Mouse (Mus musculus) ovary, postnatal 14 days (tissue): ENCODE measurements around the gene Ppt2.

Experiments used
- DNase-seq: peaks from one replicate; pipeline ENCODE4 v3.0.0; 2022; ENCODE audit warnings: low spot score

Gene Ppt2

DNA sequence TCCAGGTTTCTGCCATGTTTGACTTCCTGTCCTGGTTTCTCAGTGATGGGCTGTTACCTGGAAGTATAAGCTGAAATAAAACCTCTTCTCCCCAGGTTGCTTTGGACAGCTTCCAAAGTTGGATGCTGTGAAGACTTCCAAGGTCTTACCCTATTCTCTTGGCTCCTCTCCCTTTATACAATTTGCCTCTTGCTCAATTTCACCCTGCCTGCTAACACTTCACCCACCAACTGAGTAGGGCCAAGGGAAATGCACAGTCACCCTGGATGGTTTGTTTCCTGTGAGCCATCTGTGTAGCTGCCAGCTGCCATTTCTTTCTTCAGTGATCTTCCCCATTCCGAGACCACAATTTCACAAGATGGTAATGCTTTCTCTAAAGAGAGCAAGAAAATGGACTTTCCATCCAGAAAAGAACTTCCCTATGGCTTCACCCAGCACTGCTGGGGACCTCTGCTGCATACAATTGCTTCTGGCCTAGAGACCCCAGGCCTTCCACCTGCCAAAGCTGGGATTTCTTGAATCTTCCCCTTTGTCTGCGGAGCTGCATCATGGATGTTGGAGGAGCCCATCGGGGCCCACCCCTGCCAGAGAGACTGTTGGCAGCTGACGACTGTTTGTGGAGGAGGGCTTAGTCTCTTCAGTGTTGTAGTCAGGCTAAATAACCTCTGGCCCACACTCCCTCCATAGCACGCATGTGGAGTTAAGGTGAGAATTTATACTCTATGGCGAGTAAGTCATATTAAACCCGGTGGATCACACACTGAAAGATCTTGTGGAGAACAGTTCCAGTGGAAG lies 11.3 kb upstream of the Ppt2 start:
- no peak for DNase-seq

DNA sequence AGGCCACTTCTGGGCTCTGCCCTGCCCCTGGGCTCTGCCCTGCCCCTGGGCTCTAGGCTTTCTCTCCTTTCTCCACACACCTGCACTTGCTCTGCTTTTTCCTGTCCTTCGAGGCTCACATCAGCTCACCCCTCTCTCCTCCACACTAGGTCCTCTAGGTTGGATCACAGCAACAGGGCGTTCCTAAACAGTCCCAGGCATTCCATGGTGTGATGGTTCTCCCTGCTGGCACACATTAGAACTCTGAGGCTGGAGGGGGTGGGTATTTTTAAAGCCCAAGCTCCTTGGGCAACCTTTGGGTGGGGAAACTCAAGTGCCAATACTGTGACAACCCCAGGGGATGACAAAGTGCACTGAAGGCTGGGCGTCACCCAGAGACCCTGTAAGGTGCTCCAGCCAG lies 9.1 kb upstream of the Ppt2 start:
- no peak for DNase-seq

- DNase-seq: no peak
These were observed 7.4 kb upstream of the Ppt2 start for GRCm38 (mm10) chr17:34635671-34636070.

DNA sequence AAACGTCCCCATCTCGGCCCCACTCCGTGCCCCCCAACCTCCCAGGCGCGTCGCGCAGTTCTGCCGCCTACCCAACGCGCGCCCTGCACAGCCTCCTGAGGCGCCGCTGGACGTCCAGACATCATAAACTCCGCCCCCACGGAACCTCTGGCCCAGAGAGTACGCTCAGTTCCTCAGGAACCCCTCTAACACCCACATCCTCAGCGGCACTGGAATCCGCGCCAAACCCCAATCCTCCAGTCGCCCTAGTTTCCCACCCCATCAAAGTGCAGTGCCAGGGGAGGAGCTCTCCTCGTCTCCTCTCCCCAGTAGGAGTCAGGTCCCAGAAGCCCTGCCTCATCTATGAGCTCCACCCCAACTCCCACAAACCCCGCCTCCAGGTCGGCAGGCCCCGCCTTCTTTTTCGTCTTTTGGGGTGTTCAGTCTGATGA lies 4.0 kb upstream of the Ppt2 start:
- DNase-seq: peak; percentile 69

DNA sequence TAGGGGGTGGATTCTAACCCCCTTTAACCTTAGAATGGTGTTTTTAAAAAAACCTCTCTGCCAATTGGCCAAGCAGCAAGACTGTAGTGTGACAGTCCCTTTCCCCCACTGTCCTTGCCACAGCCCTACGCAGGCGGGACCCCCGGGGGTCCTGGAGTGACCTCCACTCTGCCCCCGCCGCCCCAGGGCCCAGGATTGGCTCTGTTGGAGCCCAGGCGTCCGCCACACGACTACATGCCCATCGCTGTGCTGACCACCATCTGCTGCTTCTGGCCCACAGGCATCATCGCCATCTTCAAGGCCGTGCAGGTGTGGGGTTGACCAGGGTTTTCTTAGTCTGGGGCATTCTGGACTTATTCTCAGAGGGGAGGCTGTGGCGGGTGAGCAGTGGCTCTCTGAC lies 3.3 kb upstream of the Ppt2 start:
- no peak for DNase-seq

DNA sequence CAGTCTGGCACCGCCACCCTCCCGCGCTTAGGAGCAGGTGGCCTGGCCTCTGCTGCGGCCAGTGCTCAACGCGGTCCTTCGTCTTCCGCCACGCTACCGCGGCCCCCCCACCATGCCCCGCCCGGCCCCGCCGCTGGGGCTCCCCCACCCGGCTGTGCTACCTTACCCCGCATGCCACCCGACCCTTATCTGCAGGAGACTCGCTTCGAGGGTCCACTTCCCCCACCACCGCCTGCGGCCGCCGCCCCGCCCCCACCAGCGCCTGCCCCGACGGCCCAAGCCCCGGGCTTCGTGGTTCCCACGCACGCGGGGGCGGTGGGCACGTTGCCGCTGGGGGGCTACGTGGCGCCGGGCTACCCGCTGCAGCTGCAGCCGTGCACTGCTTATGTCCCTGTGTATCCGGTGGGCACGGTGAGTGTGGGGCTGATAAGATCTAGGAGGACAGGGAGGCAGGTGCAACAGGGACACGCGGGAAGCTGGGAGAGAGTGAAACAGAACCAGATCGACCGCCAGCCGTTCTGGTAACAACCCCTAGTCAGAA lies 2.5 kb upstream of the Ppt2 start:
- DNase-seq: no peak

GRCm38 (mm10) chr17:34629796-34630603 lies 1.7 kb upstream of the Ppt2 start:
- DNase-seq: no peak

- DNase-seq: no peak
These were observed 976 bp upstream of the Ppt2 start, which contains the start of gene Prrt1 for GRCm38 (mm10) chr17:34629221-34629751. Prrt1 (plus strand) TSS chr17:34629533.

GRCm38 (mm10) chr17:34628644-34628967 lies 296 bp upstream of the Ppt2 start:
- DNase-seq: no peak

DNA sequence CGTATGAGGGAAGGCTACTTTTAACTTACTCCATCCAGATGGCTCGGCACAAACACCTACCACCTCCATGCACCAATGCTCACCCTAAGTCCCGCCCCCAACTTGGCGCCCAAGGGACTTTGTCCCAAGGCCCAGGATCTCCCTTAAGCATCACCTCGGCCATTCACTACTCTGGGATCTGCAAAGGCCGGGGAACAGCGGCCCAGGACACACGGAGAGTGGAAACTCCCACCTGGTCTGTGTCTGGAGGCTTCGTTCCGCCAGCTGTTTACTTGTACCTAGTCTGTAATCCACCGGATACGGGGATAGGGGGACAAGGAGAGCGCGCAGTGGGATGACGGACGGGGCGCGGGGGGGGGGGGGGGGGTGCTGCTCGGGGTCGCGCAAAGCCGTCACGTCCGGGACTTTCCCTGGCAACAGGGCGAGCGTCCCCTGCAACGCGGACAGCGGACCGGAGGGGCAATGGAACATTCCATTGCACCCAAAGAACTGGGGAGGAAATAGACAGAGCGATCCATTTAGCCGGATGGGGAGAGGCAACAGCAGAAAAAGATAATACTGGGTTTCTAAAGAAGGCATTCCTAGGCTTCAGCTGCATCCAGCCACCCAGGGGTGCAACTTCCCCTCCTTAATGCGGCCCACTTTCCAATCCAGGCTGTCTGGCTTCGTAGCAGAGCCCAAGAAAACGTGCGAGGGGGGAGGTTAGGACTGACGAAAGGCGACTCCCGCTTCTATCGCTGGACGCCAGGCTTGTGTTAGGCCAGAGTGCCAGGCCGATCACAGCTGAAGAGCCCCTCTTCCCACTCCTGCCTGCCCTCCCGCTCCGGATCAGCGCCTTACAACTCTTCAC lies 992 bp downstream of the Ppt2 start:
- DNase-seq: peak; percentile 65

- DNase-seq: no peak
These were observed 1.6 kb downstream of the Ppt2 start for GRCm38 (mm10) chr17:34626773-34627092.

DNA sequence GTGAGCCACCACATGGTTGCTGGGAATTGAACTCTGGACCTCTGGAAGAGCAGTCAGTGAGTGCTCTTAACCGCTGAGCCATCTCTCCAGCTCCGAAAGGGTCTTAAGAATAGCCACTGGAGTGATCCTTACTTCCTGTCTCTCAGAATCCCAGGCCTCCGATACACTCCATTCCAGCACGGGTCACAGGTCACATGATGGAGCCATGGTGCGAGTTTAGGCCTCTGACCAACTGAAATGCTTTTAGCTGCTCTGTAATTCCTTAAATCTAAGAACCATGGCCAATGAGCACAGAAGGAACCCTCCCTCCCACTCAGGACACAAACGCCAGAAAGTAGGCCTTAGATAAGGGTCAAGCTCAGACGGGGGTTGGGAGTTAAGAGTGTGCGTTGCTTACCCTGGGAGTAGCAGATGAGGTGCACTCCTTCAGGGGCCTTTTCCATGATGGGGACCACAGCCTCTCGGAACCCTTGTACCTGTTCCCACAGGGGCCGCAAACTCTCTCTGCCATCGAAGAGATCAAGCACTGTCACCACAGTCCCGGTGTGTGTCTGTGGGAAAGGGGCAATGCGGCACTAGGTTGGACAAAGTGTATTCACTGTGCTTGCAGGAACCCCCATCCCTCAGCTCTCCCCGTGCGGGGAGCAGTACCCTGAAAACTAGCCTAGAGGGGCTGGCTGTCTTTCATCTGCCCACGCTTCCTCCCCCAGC lies 2.1 kb downstream of the Ppt2 start:
- DNase-seq: no peak

GRCm38 (mm10) chr17:34624981-34625380 lies 3.3 kb downstream of the Ppt2 start:
- DNase-seq: no peak

GRCm38 (mm10) chr17:34623161-34623560 lies 5.1 kb downstream of the Ppt2 start:
- no peak for DNase-seq

DNA sequence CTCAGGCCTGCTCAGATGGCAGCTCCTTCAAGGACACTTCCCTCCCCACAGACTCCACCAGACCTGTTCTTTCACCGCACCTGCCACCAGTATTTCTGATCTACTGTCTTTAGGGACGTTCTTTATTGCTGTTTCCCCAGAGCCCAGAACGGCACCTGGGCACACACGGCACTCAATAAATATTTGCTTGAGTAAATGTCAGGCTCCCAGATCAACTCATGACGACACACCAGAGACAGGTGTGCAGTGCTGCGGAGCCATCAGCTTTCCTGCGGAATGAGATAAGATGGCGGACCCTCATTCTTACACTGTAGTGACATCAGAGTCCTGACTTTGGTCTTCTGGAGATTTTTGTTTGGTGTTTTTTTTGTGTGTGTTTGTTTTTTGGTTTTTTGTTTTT lies 7.3 kb downstream of the Ppt2 start:
- no peak for DNase-seq

DNA sequence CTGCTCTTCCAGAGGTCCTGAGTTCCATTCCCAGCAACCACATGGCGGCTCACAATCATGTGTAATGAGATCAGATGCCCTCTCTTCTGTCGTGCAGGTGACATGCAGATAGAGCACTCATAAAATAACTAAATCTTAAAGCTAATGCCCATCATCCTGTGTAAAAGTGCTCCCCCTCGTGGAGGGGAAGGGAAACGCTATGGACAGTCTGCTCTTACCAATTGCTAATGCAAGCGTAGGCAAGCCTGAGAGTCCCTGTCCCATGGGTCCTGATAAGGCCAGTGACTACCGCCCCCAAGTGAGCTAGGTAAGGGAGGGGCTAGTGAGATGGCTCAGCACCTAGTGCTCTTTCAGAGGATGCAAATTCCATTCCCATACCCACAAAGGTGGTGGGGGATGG lies 9.3 kb downstream of the Ppt2 start:
- DNase-seq: no peak

DNA sequence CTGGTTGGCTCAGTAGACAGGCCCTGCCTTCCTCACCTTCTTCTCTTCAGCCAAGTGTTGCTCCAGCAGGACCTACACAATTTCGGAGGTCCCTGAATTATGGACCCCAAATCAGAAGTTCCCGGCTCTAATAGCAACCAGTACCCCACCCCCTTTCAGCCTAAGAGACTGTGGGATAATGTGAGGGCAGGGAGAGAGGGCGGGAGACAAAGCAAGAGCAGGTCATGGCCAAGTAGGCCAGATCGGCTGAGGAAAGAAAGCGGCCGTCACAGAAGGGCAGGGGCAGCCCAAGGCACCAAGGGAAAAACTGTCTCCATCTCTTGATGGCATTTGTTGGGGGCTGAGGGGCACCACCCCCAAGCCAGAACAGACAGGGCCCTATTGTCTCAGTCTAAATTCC lies 12.4 kb downstream of the Ppt2 start, which contains the start of gene Egfl8:
Gene Egfl8, minus strand, starts transcription at position 101 of the 400 bp plus-strand sequence.
- no peak for DNase-seq

GRCm38 (mm10) chr17:34613830-34614229 lies 14.5 kb downstream of the Ppt2 start:
- DNase-seq: no peak

DNA sequence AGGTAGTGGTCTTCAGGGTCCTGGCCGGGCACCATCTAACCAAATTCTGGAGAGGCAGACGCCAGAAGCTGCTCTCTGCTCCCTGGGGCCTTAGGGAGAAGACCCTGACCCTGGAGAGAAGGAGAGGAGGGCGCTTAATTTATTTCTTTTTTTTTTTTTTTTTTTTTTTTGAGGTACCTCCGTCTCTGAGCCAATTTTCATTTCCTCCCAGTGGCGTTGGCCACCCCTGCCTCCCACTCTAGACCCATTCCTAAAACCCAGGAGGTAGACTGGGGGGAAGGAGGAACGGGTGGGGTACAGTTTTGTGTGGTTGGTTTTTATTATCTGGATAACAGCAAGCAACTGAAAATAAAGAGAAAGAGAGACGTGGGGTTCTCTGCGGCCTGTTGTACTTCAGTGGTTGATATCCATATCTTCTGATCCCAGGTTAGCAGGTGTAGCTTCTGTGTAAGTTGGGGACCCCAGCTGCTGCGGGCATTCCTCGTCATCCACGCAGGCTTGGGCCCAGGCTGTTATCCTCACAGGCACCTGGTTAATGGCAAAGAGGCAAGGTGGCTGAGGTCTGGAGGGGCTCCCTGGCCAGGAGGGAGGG lies 15.2 kb downstream of the Ppt2 start:
- DNase-seq: no peak

- no peak for DNase-seq
These were observed 17.3 kb downstream of the Ppt2 start for GRCm38 (mm10) chr17:34611050-34611449.

DNA sequence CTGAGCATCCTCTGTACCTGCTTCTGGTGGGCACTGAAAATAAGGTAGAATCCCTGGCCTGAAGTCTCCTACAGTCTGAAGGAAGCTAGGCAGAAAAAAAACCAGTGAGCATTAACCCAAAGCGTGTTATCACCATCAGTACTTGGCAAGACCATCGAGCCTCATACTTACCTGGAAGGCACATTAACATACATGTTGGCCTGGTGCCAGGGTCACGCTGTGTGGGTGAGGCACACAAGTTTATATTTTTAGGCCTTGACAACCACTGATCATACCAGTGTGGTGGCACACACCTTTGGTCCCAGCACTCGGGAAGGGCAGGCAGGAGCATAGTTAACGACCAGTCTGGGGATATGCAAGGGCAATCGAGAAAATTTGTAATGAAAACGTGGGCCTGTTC lies 20.3 kb downstream of the Ppt2 start:
- no peak for DNase-seq
